Mouse (Mus musculus): ENCODE data around the gene Slc38a10.

Slc38a10 gene

DNA sequence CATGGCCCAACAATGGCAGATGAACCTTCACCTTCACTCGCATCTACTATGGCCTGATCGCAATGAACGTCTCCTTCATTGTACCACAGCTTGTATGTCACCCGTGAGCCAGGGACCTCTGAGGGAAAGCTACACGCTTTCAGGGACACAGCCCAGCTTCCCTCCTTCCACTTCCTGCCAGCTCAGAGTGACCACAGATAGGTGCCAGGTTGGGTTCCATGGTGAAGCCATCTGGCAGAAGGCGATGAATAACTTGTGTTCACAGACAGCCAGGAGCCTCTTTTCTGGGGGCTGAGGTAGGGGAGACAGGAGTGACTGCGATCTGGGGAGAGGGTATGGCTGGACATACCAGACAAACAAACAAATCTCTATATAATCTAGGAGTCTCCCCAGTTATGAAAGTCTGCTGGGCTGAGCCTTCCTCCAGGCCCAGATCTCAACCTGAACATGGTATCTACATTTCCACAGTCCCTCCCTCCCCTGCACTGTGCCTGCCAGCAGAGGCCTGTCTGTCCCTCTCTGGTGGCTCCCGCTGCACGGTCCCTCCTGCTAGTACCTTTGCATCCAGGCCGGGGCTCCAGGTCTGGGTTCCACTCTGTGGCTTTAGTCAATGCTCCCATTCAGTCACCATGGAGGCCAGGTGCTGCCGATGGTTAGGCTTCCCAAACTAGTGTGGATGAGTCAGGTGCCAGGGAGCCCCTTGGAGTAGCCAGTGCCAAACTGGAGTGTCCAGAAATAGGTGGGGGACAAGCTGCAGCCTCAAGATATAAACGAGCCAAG is 95.0 kb downstream of the Slc38a10 start:
- DNase-seq (ENCODE audit: low spot score) = no peak

Measured in urinary bladder, postnatal 25 days (tissue).